Mouse (Mus musculus): ENCODE data around the gene Barhl2. TPM values are rescaled to one million over a fixed set of nuclear protein-coding genes. Genes with fewer than 3 reads are reported as not detected.

Barhl2 gene
- total RNA-seq, 2 experiments from 2014 or later, result 0.82 to 0.95 TPM

- no peak overlapping the region for H3K27ac ChIP-seq
- no peak for DNase-seq (ENCODE audit: extremely low spot score in 1 of 2, low spot score in 2 of 2)
- intact Hi-C loops (cut with DNase I), result loop anchor here (5.0 kb wide), 2 partner anchors 100 to 335 kb away; no protein-coding TSS in a partner anchor
- no peak overlapping the region for H3K4me3 ChIP-seq
- TF ChIP-seq CTCF (IDR thresholded peaks at IDR 0.05), result peak; percentile 59
Measured at GRCm38 (mm10) chr5:106461913-106462312, 3.9 kb upstream of the Barhl2 start.

GRCm38 (mm10) chr5:106461431-106461830, 3.5 kb upstream of the Barhl2 start:
- intact Hi-C loops (cut with DNase I), result loop anchor here (5.0 kb wide), 2 partner anchors 101 to 336 kb away; no protein-coding TSS in a partner anchor

GRCm38 (mm10) chr5:106460535-106460934, 2.6 kb upstream of the Barhl2 start:
- no peak for TF ChIP-seq CTCF (IDR thresholded peaks at IDR 0.05)
- no peak overlapping the region for H3K27ac ChIP-seq
- no peak overlapping the region for H3K4me3 ChIP-seq
- no peak for DNase-seq (ENCODE audit: extremely low spot score in 1 of 2, low spot score in 2 of 2)
- intact Hi-C loops (cut with DNase I), result loop anchor here (5.0 kb wide), 2 partner anchors 102 to 337 kb away; no protein-coding TSS in a partner anchor

More at GRCm38 (mm10) chr5:106461431-106461830, 3.5 kb upstream of the Barhl2 start:
- no peak for TF ChIP-seq CTCF (IDR thresholded peaks at IDR 0.05)
- no peak overlapping the region for H3K4me3 ChIP-seq
- DNase-seq (ENCODE audit: extremely low spot score in 1 of 2, low spot score in 2 of 2), result no peak
- H3K27ac ChIP-seq, result no peak overlapping the region

- Histone ChIP-seq H3K4me3 (no peak overlapping the region), H3K27ac (no peak overlapping the region)
- intact Hi-C loops (cut with DNase I), result loop anchor here (5.0 kb wide), 2 partner anchors 102 to 337 kb away; no protein-coding TSS in a partner anchor
- no peak for TF ChIP-seq CTCF (IDR thresholded peaks at IDR 0.05)
- DNase-seq (ENCODE audit: extremely low spot score in 1 of 2, low spot score in 2 of 2), result no peak
Measured at GRCm38 (mm10) chr5:106460001-106460511, 2.1 kb upstream of the Barhl2 start.

- intact Hi-C loops (cut with DNase I), result no loop called here
- Histone ChIP-seq H3K4me3 (no peak overlapping the region), H3K27ac (no peak overlapping the region)
- no peak for TF ChIP-seq CTCF (IDR thresholded peaks at IDR 0.05)
- DNase-seq (ENCODE audit: extremely low spot score in 1 of 2, low spot score in 2 of 2), result no peak
Measured at GRCm38 (mm10) chr5:106459120-106459641, 1.2 kb upstream of the Barhl2 start.

- no peak for TF ChIP-seq CTCF (IDR thresholded peaks at IDR 0.05)
- intact Hi-C loops (cut with DNase I), result no loop called here
- no peak for DNase-seq (ENCODE audit: extremely low spot score in 1 of 2, low spot score in 2 of 2)
- Histone ChIP-seq H3K27ac (no peak overlapping the region), H3K4me3 (no peak overlapping the region)
Measured at GRCm38 (mm10) chr5:106458477-106459119, 632 bp upstream of the Barhl2 start.

- no peak overlapping the region for H3K27ac ChIP-seq
- no peak for DNase-seq (ENCODE audit: extremely low spot score in 1 of 2, low spot score in 2 of 2)
- H3K4me3 ChIP-seq, result no peak overlapping the region
- intact Hi-C loops (cut with DNase I), result no loop called here
- TF ChIP-seq CTCF (IDR thresholded peaks at IDR 0.05), result no peak
Measured at GRCm38 (mm10) chr5:106457111-106457925, 648 bp downstream of the Barhl2 start.

- Histone ChIP-seq H3K27ac (no peak overlapping the region), H3K4me3 (no peak overlapping the region)
- intact Hi-C loops (cut with DNase I), result no loop called here
- DNase-seq (ENCODE audit: extremely low spot score in 1 of 2, low spot score in 2 of 2), result no peak
- TF ChIP-seq CTCF (IDR thresholded peaks at IDR 0.05), result no peak
Measured at GRCm38 (mm10) chr5:106455984-106456383, 2.0 kb downstream of the Barhl2 start.

- intact Hi-C loops (cut with DNase I), result no loop called here
- Histone ChIP-seq H3K4me3 (no peak overlapping the region), H3K27ac (no peak overlapping the region)
- TF ChIP-seq CTCF (IDR thresholded peaks at IDR 0.05), result no peak
- DNase-seq (ENCODE audit: extremely low spot score in 1 of 2, low spot score in 2 of 2), result no peak
Measured at GRCm38 (mm10) chr5:106455106-106455920, 2.7 kb downstream of the Barhl2 start.

GRCm38 (mm10) chr5:106454411-106455105, 3.4 kb downstream of the Barhl2 start:
- no peak for TF ChIP-seq CTCF (IDR thresholded peaks at IDR 0.05)
- Histone ChIP-seq H3K4me3 (no peak overlapping the region), H3K27ac (no peak overlapping the region)
- intact Hi-C loops (cut with DNase I), result no loop called here
- DNase-seq (ENCODE audit: extremely low spot score in 1 of 2, low spot score in 2 of 2), result no peak

GRCm38 (mm10) chr5:106453886-106454321, 4.1 kb downstream of the Barhl2 start:
- Histone ChIP-seq H3K27ac (no peak overlapping the region), H3K4me3 (no peak overlapping the region)
- intact Hi-C loops (cut with DNase I), result no loop called here
- TF ChIP-seq CTCF (IDR thresholded peaks at IDR 0.05), result no peak
- DNase-seq (ENCODE audit: extremely low spot score in 1 of 2, low spot score in 2 of 2), result no peak
